Mouse (Mus musculus) brain, embryonic 14.5 days (tissue): Measurements from ENCODE around the gene Slamf7.

Source experiments
- CTCF ChIP-seq: fragments of 200-500 bp; IDR thresholded peaks from 2 replicates; pipeline ENCODE4 v1.5.1; 2012; ENCODE audit warnings: inconsistent platforms, mild to moderate bottlenecking, moderate library complexity, borderline replicate concordance; ENCODE audit not compliant: insufficient read depth, insufficient read length; ENCODE audit errors: extremely low read depth
- POLR2A ChIP-seq: fragments of 200-500 bp; IDR thresholded peaks from 2 replicates; pipeline ENCODE4 v1.6.1; 2012; ENCODE audit warnings: mild to moderate bottlenecking, inconsistent platforms, borderline replicate concordance; ENCODE audit not compliant: poor library complexity, insufficient read depth, insufficient read length, severe bottlenecking; ENCODE audit errors: extremely low read depth

DNA sequence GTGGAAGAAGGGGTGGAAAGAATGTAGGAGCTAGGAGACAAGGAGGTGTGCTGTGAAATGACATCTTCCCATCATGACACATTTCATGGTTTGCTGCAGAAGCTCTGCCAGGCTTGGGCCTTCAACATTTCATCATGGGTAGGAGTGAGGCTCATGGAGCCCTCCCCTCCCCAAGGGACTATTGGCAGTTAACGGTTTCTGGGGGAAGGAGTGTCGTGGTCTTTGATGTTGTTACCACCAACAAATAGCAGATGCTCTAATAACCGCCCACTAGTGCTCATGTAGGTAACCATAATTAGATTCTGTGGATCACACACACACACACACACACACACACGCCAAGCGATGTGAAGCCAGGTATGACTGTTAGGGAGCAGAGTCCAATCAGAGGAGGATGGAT, at the start of gene Slamf7:
- no peak for TF ChIP-seq CTCF
- TF ChIP-seq POLR2A = no peak
